Mouse (Mus musculus) intestine, postnatal 0 days (tissue): Measurements from ENCODE around the gene Fam136a. TPM values are rescaled to one million over a fixed set of nuclear protein-coding genes. Genes with fewer than 3 reads are reported as not detected.

ENCODE experiments used
- ATAC-seq: fragments of 200-750 bp; cut with Nextera tagmentation; 2 replicates; pipeline ENCODE4 v1.8.0; 2017; ENCODE audit warnings: mild to moderate bottlenecking, moderate TSS enrichment, moderate library complexity
- H3K27ac ChIP-seq: fragments of 300-500 bp; sonication (generic); 2 replicates; pipeline ENCODE4 v1.5.1; 2014; ENCODE audit warnings: mild to moderate bottlenecking, low read depth, low read length, moderate library complexity
- H3K27me3 ChIP-seq: fragments of 300-500 bp; sonication (generic); replicated peaks from 2 replicates; pipeline ENCODE4 v1.6.1; 2014; ENCODE audit warnings: low read length, mixed read lengths; ENCODE audit not compliant: control insufficient read depth, insufficient read depth
- H3K36me3 ChIP-seq: fragments of 300-500 bp; sonication (generic); 2 replicates; pipeline ENCODE4 v1.6.1; 2014; ENCODE audit warnings: mild to moderate bottlenecking, moderate library complexity; ENCODE audit not compliant: control insufficient read depth, insufficient read depth
- H3K4me1 ChIP-seq: fragments of 300-500 bp; sonication (generic); replicated peaks from 2 replicates; pipeline ENCODE4 v1.6.1; 2014; ENCODE audit warnings: antibody characterized with exemption, low read length, mixed read lengths; ENCODE audit not compliant: control insufficient read depth, insufficient read depth
- H3K4me2 ChIP-seq: fragments of 300-500 bp; sonication (generic); replicated peaks from 2 replicates; pipeline ENCODE4 v1.6.1; 2014; ENCODE audit warnings: low read depth, mild to moderate bottlenecking, moderate library complexity
- H3K4me3 ChIP-seq: fragments of 300-500 bp; sonication (generic); 2 replicates; pipeline ENCODE4 v1.5.1; 2014; ENCODE audit warnings: low read depth, low read length
- H3K9ac ChIP-seq: fragments of 300-500 bp; sonication (generic); 2 replicates; pipeline ENCODE4 v1.6.1; 2014; ENCODE audit warnings: mild to moderate bottlenecking, low read depth, low read length
- H3K9me3 ChIP-seq: fragments of 300-500 bp; sonication (generic); 2 replicates; pipeline ENCODE4 v1.6.1; 2016; ENCODE audit warnings: mixed run types; ENCODE audit not compliant: control insufficient read depth
- CTCF ChIP-seq: sonication (generic); IDR thresholded peaks from 2 replicates; pipeline ENCODE4 v1.5.1; 2016; ENCODE audit warnings: low read depth, mild to moderate bottlenecking, control low read depth, antibody characterized with exemption, moderate library complexity
- WGBS: fragments of 180-500 bp; shearing (Covaris S2); extraction: QIAGEN DNeasy Blood & Tissue Kit; methylation state at CpG from one replicate; pipeline ENCODE4 v1.1.7; 2014; 5-methylcytosine and 5-hydroxymethylcytosine counted together
- polyA plus RNA-seq: library from polyadenylated mRNA; unstranded; fragments of >200 nt; fragmentation: Nextera tagmentation; extraction: Ambion mirVana; gene quantifications from 2 replicates; pipeline ENCODE4 v1.2.1, GENCODE M21; 2015

Fam136a gene
- polyA plus RNA-seq, 1 experiment from 2014 or later: 65.8 TPM

DNA sequence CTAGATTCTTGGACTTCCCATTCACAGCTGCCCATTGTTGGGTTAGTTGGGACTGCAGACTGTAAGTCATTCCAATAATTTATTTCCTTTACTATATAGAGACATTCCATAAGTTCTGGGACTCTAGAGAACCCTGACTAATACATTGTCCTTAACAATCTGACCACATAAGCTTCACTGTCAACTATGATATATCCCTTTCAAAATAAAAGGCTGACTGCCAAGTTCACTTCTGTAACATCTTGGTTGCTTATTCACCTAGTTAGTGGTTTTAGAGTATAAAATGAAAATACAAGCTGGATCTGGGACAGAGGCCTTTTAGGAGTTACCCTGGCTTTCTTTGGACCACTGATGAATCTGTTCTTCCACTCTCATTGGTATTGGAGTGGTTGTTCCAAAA is 17.1 kb downstream of the Fam136a start:
- H3K9me3 ChIP-seq: no peaks in the 10 kb centered on the region
- no peaks in the 10 kb centered on the region for H3K4me1 ChIP-seq
- no peak overlapping the region for H3K4me3 ChIP-seq
- H3K4me2 ChIP-seq: no peak overlapping the region
- peaks cover 24% of the 10 kb centered on the region for H3K36me3 ChIP-seq
- no peak overlapping the region for H3K27ac ChIP-seq
- no peaks in the 10 kb centered on the region for H3K27me3 ChIP-seq
- no peak overlapping the region for H3K9ac ChIP-seq
- TF ChIP-seq CTCF: no peak
- ATAC-seq: no peak

DNA sequence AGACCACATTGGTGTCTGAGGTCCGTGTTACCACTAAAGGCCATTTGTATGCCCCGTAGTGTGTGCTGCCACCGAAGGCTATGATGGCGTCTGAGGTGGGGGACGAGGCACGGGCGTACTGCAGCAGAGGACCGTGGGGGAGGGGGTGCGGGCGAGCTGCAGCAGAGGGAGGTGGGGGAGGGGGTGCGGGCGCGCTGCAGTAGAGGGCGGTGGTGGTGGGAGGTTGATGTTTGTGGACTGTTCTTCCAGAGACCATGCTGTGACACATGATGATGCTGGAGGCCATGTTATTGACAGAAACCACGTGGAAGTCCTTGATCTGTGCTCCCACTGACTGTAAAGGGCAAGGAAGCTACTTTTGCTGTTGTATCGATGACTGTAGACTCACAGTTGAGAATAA is 17.9 kb downstream of the Fam136a start:
- no peaks in the 10 kb centered on the region for H3K27me3 ChIP-seq
- 51% methylated on average over 16 of the region's 16 CpGs for WGBS
- peaks cover 21% of the 10 kb centered on the region for H3K36me3 ChIP-seq
- H3K27ac ChIP-seq: no peak overlapping the region
- no peaks in the 10 kb centered on the region for H3K9me3 ChIP-seq
- no peak for ATAC-seq
- H3K4me3 ChIP-seq: no peak overlapping the region
- H3K9ac ChIP-seq: no peak overlapping the region
- H3K4me2 ChIP-seq: no peak overlapping the region
- TF ChIP-seq CTCF: no peak
- no peaks in the 10 kb centered on the region for H3K4me1 ChIP-seq

DNA sequence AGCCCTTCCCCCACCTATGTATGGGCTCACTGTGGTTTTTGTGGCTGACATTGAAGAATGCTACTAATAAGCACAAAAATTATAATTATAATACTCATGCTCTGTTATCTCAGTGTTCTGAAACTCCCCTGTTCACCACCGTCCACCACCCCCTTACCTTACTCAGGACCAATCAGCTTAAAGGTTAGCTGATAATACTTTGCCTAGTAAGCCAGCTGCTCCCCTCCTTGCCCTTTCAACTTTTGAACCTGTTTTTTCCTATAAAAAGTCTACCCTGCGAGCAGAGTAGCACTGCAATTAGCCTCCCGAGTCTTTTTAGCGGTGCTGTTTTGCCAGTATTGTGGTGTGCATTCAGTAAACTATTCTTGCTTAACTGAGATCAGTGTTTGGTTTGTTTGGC is 19.2 kb downstream of the Fam136a start:
- no peak overlapping the region for H3K4me3 ChIP-seq
- no peak overlapping the region for H3K4me2 ChIP-seq
- H3K4me1 ChIP-seq: no peaks in the 10 kb centered on the region
- no peaks in the 10 kb centered on the region for H3K27me3 ChIP-seq
- ATAC-seq: no peak
- no peak overlapping the region for H3K9ac ChIP-seq
- H3K9me3 ChIP-seq: no peaks in the 10 kb centered on the region
- H3K27ac ChIP-seq: no peak overlapping the region
- H3K36me3 ChIP-seq: peaks cover 25% of the 10 kb centered on the region
- no peak for TF ChIP-seq CTCF
- 43% methylated on average over 4 of the region's 4 CpGs for WGBS

DNA sequence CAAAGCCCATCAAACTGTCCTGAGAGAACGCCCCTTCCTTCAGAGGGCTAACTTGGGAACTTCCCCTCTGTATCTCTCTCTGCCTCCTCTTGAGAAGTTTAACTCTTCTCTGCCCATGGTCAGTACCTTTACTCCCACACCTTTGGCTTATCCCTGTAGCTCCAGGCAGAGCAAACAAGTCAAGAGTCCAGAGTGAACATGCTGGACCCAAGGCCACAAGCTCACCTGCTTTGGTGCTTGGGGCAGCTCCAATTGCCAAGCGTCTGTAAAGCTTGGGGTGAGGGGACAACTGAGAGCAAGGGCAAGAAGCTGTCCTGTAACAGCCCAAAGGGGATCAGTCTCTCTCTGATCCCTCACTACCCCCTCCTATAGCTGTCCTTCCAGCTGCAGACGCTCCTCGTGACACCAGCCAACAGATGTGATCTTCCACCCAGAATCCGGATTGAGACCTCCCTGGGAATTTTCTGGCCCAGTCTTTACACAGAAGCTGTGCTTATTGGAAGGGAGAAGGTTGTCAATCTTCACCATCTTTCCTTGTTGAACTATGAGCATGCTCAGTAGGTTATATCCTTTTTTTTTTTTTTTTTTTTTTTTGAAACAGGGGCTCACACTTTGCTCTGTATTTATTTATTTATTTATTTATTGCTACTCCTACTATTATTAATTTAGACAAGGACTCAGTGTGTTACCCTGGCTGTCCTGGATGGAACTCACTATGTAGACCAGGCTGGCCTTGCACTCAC is 20.1 kb downstream of the Fam136a start:
- Histone ChIP-seq H3K36me3 (peaks cover 29% of the 10 kb centered on the region), H3K4me3 (no peak overlapping the region), H3K4me2 (no peak overlapping the region), H3K9me3 (no peaks in the 10 kb centered on the region), H3K9ac (no peak overlapping the region), H3K4me1 (no peaks in the 10 kb centered on the region), H3K27me3 (no peaks in the 10 kb centered on the region), H3K27ac (no peak overlapping the region)
- TF ChIP-seq CTCF: no peak
- 81% methylated on average over 5 of the region's 5 CpGs for WGBS
- ATAC-seq: no peak

DNA sequence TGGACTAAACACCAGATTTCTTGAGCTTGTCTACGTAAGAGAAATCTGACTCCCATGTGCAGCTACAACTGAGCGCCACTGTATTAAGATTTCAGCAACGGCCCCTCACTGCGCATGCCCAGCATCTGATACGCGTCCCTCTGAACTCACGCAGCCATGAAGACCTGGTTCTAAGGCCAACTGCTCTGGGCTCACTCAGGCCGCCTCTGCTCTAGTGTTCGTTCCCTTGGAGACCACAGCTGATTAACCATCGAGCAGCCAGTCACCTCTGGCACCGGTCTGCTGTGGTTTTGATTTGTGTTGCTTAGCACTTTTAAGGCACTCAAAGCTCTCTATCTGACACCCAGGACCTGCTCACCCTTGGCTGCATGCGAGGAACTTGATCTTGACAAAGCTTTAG is 21.9 kb downstream of the Fam136a start:
- no peak overlapping the region for H3K4me2 ChIP-seq
- H3K9me3 ChIP-seq: no peaks in the 10 kb centered on the region
- TF ChIP-seq CTCF: no peak
- 89% methylated on average over 12 of the region's 12 CpGs for WGBS
- H3K36me3 ChIP-seq: peaks cover 44% of the 10 kb centered on the region
- H3K27ac ChIP-seq: no peak overlapping the region; the same call in 1 of the 2 replicates
- H3K4me1 ChIP-seq: no peaks in the 10 kb centered on the region
- no peak overlapping the region for H3K9ac ChIP-seq
- ATAC-seq: no peak
- H3K4me3 ChIP-seq: no peak overlapping the region
- no peaks in the 10 kb centered on the region for H3K27me3 ChIP-seq

DNA sequence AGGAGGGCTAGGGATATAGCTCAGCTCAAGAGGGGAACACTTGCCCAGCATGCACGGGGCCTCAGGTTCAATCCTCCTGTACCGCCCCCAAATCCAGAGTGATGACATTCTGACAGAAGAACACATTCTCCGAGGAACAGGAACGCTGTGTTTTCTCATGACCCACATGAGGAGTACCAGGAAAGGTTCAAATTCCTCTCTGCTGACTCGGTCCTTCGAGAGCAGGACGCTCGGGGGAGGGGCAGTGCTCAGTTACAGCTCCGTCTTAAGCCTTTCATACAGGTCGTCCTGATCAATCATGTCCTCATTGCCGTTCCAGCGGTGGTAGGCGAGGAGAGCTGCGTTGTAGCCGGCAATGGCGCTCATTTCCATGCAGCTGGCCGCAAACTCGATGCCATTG is 23.0 kb downstream of the Fam136a start:
- no peak for TF ChIP-seq CTCF
- Histone ChIP-seq H3K4me3 (no peak overlapping the region), H3K27ac (no peak overlapping the region), H3K9ac (no peak overlapping the region), H3K9me3 (no peaks in the 10 kb centered on the region), H3K27me3 (no peaks in the 10 kb centered on the region), H3K4me1 (no peaks in the 10 kb centered on the region), H3K4me2 (no peak overlapping the region), H3K36me3 (peaks cover 44% of the 10 kb centered on the region)
- ATAC-seq: 0 out of 2 replicates have a peak, but pooled peaks have one; percentile 22
- 74% methylated on average over 18 of the region's 18 CpGs for WGBS

DNA sequence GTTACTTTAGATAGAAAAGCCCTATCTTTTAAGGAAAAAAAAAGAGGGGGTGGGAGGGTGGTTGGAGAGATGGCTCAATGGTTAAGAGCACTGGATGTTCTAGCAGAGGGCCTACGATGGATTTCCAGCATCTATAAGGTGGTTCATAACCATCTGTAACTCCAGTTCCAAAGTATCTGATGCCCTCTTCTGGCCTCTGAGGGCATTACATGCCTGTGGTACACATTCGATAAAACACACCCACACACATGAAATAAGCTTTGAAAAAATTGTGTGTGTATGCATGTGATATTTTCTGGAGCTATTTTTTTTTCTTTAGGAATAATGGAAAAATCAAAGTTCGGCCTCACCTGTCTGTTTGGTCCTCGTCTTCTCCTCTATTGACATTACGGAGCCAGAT is 25.9 kb downstream of the Fam136a start:
- Histone ChIP-seq H3K4me3 (no peak overlapping the region), H3K36me3 (peaks cover 48% of the 10 kb centered on the region), H3K4me2 (no peak overlapping the region), H3K9me3 (no peaks in the 10 kb centered on the region), H3K27me3 (no peaks in the 10 kb centered on the region), H3K4me1 (0 out of 2 replicates have a peak, but pooled peaks cover 10% of the 10 kb centered on the region), H3K27ac (no peak overlapping the region), H3K9ac (no peak overlapping the region)
- whole genome bisulfite sequencing: 91% methylated on average over 5 of the region's 5 CpGs
- TF ChIP-seq CTCF: peak; percentile 55
- no peak for ATAC-seq
